Mouse (Mus musculus) spleen, postnatal 4 days (tissue): ENCODE results near the gene C1qbp.

Experiments
- DNase-seq, 2 experiments: peaks; one replicate each; pipeline ENCODE4 v3.0.0; 2022; ENCODE audit warnings: low spot score in 2 of 2

C1qbp gene

DNA sequence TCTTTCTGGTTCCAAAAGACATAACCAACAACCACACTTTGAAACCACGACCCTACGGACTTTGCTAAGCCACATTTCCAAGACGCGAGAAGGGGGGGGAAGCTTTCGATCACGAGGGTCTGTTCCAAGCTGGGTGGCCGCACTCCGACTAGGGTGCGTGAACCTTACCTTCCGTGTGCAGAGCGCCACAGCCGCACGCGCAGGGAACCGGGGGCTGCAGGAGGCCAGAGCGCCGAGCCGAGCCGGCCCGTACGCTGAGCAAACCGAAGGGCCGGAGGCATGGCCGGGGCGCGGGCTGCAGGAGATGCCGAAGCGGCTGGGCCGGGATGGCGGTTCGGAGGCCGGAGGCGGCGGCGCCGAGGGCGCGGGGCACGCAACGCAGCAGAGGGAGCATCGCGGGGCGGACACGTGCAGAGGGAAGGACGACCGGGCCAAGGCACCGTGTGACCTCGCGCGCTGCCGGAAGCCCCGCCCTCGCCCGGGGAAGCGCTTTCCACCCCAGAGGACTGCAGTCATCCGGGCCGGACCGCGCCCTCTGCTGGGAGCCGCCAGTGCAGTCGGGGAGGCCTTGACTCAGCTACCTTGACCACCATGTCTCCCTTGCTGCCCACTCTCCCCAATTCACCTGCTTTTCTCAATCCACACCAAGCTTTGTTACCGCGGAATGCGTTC lies at the start of gene C1qbp:
TSS of gene C1qbp (minus strand) at position 470 of the 672 bp plus-strand sequence.
- DNase-seq: peak; percentile 95 to 99

DNA sequence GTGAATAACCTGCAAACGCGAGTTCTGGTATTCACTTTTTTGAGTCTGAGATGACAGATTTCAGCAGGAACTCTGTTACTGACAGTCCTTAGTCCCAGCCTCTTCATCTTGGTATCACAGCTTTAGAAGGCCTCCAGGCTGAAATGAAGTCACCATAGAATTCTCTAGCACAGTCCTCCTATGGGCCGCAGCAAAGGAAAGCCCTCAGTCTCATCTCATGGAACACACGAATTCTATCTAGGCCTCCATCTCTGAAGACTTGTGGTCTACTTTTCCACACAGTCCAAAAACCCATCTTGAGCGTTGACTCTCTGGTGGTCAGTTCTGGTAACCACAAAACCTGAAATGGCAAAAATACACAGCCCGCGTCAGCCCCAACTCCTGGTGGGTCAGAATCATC lies 49.2 kb upstream of the C1qbp start:
- no peak for DNase-seq

DNA sequence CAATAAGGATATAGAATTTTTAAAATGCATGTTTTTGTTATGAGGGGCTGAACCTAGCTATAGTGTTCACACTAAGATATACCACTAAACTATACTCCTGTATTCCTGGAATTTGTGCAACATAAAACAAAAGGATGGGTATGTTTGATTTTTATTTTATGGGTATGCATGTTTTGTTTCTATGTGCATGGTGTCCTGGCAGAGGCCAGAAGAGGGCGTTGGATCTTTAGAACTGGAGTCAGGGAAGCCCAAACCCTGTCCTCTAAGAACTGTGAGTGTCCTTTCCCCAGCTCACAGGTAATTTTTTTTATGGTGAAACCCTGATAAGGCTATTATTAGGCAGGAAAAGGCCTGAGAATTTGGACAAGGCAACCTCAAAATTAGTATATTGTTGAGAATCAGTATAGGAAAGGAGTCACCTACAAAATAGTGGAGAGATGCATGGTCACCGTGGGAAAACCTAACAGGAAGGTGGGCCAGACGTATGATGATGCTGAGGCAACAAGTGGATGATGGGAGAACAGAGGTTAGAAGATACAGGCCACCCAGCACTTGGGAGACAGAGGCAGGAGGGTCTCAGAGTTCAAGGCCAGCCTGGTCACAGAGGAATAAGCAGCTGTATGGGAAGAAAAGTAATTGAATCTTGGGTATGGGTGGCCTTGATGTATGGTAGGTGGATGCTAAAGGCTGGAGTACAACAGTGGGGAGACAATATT lies 46.7 kb upstream of the C1qbp start:
- no peak for DNase-seq

DNA sequence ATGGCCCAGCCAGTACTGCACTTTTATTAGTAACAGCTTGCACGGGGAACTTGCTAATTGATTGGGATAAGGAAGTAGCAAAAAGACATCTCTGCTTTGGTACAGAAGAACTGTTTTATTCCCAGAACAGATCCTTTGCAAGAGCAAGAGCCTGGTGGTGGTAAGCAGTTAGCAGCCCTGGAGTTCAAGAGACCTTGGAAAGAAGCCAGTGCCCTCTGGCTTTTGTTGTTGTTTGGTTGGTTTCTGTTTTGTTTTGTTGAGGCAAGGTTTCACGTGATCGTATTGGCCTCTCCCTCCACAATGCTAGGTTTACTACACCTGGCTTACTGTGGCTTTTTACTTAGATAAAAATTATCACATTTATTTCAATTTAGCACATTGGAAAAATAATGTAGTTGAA lies 45.5 kb upstream of the C1qbp start:
- DNase-seq: no peak

DNA sequence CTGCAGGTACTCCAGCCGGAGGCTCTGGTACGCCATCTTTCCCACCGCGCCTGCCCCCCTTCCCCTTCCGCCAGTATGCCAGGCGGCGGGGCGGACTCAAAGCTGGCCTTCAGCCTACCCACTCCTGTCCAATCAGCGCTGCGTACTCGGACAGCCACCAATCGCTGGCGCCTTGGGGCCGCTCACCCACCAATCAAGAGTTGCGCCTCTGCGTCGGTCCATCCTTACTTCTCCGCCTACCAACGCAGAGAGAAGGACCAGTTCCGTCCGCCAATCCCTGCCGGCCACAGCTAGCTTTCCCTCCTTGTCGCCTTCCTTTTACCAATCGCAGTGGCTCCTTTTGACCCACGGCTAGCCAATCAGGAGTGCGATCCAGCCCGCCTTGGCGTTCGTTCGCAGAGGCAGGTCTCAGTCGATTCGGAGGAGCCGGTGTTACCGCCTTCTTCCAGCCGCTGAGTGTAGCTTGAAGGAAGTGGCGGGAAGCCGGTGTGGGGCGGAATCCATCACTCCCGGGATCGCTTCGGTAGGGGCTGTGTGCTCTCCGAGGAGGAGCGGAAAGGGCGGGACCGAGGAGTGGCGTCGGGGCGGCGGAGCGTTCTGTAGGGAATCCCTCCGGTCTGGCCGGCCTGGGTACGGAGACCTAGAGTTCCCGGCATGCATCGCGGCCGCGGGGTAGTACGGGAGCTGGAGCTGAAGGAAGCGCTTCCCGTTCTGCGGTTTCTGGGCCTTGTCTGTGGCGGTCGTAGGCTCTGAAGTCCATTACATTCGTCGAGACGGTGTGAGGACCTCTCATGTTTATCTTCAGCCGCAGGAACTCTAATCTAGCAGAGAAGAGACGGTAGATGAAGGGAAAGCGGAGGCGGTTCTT lies 36.6 kb upstream of the C1qbp start, which contains the start of the genes Mis12 and Derl2:
TSS of gene Mis12 (plus strand) at position 411 of the 868 bp plus-strand sequence.
TSS of gene Derl2 (minus strand) at position 641 of the 868 bp plus-strand sequence.
- DNase-seq: peak; percentile 97

DNA sequence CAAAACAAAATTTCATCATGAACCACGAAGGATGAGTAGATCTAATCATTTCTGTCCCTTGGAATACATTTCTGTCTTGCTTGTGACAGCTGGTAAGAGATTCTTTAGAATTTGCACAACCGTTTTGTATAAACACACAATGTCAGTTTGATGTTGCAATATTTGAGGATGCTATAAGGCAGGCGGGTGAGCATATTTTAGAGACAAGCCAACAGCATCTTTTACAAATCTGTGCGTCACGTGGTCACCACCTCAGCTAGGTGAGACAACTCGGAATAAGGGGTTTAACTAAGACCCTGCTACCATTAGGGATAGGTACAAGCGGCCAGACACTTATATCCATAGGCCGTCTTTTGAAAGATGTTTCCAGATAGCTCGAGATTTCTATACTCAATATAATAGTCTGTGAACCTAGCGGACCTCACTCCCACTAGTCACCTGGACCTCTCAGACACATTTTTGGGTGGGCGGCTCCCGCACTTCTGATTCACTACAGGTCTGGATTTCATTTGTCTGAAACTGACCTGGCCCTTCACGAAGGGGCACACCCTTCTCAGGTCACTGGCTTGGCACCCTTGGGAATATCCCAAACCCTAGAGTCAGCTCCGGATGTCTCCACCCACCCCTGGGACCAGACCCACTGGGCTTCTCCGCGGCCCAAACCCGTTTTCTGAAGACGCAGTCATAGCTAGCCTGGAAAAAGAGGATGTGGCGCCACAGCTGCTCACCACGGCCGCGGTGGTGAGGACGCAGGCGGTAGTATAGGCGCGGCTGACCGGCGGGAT lies 35.8 kb upstream of the C1qbp start:
- no peak for DNase-seq

DNA sequence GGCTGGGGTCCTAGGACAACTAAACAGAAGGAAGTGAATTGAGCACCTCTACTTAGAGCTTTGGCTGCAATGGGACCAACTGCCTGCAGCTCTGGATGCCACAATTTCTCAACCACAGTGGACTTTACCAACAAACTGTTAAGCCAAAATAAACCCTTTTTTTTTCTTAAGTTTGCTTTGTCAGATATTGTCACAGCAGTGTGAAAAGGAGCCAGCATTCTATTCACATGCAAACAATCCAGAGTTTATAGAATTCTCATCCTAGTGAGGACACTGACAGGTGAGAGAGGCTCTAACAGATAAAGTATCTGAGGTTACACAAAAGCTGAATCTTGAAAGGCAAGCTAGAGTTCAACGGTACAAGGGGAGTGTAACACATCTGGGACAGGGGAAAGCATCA lies 34.2 kb upstream of the C1qbp start:
- DNase-seq: no peak

DNA sequence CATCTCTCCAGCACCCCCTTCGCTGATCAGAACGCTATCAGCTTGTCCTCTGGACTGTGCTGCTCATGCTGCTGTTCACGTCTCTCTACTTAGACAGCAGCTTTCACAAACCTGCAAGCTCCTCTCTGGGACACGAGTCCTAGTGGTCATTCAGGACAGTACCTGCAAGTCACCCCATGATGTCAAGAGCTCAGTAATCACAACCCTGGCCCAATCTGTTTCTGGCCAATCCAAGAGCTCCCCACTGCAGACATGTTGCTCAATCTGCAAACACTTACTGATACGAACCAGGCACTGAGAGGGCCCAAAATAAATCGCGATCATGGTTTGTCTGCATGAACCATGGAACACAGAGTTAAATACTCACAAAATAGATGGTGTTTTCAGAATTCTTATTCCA lies 29.9 kb upstream of the C1qbp start:
- DNase-seq: no peak

DNA sequence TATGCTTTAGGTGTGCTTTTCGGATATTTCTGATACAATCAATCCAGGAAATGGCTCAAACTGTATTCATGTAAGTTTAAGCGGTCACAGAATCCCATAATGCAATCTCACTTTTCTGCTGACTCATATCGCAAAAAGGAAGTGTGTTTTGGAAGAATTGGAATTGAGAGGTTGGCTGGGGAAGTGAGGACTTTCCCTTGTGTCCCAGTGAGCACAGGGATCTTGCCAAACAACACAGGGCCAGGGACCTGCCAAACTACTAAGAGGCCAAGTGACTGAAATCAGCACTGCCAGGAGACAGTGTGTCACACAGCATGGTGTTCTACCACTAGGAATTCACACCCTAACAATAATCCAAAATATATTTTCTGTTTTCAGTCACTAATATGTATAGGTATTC lies 25.5 kb upstream of the C1qbp start:
- no peak for DNase-seq

DNA sequence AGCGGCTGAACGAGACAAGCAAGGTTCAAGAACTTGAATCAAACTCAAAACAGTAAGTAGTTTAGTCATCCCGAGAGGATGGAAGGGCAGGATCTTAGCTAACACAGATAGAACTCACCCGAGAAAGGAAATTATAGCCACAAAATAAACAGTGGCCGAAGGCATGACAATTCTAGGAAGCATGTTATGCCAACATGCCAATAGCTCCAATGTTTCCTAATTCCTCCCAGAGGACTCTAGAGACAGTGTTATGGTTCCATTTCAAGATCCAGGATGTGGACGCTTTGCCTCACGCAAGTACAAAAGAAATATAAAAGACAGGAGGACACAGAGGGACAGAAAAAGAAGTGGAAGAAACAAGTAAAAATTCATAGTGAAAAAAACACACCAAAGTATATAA lies 25.0 kb upstream of the C1qbp start:
- no peak for DNase-seq

DNA sequence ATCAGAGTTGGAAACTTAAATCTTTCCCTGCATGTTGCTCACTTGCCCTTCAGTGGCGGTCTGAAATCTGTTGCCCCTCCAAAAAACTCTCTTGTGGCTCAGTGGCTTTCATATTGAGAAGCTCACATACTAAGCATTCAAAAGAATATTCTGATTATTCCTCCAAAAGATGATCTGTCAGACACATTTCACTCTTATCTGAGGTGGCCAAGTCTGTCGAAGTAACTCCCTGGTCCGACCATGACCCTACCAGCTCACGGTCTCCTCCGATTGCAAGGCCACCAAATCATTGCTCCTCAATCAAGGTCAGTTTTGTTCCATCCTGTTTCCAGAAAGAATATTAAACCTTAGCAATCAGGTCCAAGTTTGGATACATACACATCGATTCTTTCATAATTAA lies 24.2 kb upstream of the C1qbp start:
- DNase-seq: no peak

DNA sequence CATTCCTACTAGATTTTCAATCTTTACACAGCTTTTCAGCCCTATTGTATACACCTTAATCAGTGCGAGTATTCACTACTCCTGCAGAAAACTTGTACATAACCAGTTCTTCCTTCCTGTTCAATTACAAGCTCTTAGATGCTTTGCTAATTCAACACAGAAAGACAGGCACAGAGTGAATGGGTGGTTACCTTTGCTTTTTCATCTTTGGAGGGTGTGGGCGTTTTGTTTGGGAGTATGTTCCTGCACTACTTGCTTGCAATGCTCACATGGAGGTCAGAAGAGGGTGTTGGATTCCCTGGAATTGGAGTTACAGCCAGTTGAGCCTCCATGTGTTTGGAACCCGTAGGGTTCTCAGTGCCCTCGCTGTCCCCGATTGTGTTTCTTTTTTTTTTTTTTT lies 22.2 kb upstream of the C1qbp start:
- DNase-seq: no peak

DNA sequence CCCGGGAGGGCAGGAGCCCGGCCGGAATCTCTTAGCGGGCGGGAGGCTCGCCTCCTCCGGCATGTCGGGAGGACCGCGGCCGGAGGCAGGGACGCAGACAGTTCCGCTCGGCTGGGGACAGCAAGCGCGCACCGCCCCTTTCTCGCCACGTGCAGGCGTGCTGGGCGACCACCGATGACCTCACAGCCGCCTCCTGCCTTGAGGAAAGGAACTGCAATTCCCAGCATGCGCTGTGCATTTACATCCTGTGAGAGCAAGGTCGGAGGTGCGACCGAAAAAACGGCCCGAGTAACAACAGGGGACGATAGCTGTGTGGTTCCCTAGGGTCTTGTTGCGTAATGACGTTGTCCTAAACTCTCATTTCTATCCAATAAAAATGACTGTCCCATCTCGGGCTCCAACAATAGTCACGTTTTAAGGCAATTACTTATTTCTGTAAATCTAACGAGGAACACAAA lies 21.5 kb upstream of the C1qbp start, which contains the start of gene Dhx33:
TSS of gene Dhx33 (minus strand) at position 122 of the 458 bp plus-strand sequence.
- DNase-seq: peak; percentile 95

DNA sequence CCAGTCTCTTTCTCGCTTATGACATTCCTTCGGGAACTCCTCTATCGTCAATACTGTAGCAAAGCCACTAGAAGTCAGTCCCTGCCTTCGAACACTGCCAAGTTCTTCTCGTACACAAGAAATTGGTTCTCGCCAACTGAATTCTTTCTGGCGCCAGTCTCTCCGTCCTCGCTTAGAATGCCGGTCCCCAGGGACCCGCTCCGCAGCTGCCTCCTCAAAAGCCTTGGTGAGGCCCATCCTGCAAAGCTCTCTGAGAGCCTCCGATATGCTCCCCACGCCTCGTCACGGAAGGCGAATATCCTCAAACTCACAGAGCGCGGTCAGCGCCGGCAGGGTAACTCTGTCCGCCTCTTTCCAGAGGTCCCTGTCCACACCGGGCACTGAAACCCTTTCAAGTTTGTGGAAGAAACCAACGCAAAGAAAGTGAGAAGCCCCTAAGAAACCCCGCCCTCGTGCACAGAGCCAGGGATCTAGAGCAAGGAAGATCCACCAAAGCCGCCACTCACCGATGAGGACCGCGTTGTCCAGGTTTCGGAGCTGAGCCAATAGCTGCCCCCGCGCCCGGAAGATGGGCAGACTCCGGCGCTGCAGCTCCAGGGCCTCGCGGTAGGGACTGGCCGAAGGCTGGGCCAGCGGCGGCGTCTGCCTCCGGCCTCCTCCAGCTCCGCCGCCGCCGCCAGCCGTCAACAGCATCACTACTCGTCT lies 20.9 kb upstream of the C1qbp start:
- DNase-seq: peak in 1 of 2 experiments; percentile 52

DNA sequence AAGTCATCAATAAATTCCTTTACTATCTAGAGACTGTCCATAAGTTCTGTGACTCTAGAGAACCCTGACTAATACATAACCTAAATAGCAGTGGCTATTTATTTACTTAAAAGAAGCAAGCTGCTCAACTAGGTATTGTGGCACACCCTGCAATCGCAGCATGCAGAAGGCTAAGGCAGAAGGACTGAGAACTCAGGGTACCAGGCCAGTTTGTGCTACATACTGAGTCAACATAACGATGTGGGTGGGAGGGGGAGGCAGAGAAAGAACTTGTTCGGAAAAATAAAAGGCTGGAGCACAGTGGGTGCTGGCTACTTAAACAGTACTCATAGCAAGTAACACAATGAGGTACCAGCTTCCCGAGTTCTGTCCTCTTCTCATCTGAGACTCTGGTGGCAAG lies 18.3 kb upstream of the C1qbp start:
- no peak for DNase-seq

DNA sequence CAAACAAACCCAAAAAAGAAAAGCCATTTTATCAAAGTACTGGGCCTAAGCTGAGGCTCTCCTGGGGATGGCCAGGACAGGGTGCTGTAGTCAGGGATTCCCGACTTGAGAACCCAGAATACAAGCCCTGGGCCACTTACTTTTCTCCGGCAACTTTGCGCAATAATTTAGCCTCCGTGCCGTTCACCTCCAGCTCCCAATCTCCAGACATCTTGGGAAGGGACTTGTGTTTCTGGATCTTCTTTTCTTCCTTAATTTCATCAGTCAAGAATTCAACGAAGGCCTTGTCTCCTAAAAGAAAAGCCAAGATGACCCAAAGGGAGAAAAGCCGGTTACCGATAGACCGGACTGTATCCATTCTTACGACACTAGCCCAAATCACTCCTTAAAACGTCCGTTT lies 796 bp downstream of the C1qbp start:
- no peak for DNase-seq

DNA sequence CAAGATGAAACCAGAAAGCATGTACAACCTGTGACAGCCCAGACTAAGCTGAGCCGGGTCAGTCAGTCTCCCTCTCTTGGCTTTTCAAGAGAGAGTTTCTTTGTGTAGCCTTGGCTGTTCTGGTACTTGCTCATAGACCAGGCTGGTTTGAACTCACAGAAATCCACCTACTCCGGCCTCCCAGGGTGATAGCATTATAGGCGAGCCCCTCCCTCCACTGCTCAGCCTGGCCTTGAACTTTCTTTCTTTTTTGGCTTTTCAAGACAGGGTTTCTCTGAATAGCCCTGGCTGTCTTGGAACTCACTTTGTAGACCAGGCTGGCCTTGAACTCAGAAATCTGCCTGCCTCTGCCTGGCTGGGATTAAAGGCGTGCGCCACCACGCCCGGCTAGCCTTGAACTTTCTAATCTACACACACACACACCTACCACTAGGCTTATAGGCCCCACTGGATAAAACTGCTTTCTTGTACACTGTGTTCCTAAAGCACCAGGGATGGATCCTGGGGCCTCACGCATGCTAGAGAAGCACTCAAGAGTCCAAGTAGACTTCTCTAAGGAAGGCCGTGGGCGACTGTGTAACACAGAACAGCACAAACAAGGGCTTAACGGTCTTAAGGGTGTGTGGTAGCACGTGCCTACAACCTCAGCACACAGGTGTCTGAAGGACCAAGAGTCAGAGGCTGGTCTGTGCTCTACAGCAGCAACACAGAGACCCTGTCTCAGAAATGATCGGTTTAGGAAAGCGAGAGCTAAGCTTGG lies 1.9 kb downstream of the C1qbp start:
- DNase-seq: no peak

DNA sequence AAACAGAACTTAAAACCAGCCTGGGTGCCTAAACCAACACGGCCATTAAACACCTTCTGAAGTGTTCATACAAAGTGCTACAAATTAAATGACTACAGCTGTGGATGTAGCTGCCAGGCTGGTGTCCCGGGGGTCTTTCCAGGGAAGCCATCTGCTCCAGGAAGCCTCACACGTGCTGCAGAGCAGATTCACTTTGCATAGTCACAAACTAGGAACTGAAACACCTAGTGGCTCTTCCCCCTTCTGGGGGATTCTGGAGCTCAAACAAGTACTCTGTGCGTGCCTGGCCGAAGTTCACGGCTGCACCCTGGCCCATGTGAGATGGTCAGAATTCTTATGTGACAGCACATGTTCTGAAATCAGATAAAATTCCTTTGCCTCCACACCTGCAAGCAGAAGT lies 2.6 kb downstream of the C1qbp start:
- no peak for DNase-seq

DNA sequence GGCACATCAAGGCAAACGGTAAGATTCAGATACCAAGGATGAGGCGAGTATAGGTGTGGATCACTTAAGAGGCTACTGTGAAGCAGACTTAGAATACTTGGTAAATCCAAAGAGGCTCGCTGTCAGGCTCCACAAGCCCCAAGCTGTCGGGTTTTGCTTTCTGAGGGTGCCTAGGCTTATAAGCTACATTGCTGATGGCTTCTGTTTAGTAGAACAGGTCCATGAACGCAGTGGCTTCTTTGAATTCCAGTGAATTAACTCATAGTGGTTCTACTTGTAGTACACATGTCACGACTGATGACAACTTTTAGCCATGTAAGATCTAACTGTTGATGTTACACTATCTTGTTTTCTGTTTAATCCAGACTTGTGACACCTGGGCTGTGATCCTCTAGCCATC lies 5.5 kb downstream of the C1qbp start:
- no peak for DNase-seq

DNA sequence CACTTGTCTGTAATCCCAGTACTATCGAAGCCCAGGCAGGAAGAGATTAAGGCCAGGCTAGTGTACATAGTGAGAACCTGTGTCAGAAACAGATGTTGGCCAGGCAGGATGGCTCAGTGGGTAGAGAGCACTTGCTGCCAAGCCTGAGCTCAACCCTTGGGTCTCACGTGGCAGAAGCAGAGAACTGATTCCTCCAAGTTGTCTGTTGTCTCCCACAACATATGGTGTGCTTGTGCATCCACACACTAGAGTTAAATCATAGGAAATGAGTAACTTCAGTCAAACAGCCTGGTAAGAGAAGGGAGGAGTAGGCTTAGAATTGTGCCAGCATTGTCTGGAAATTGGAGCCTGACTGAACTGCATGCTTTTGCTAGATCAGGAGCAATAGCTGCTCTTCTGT lies 7.6 kb downstream of the C1qbp start:
- DNase-seq: no peak
